Mouse (Mus musculus) embryonic facial prominence, embryonic 14.5 days (tissue): ENCODE results near the gene Thsd4. TPM values are rescaled to one million over a fixed set of nuclear protein-coding genes. Genes with fewer than 3 reads are reported as not detected.

ENCODE experiments used
- ATAC-seq: fragments of 200-750 bp; cut with Nextera tagmentation; 2 replicates; pipeline ENCODE4 v1.8.0; 2017; ENCODE audit warnings: low read depth, moderate number of reproducible peaks, moderate TSS enrichment
- DNase-seq: peaks from one replicate; pipeline ENCODE4 v3.0.0-alpha.2; 2015; ENCODE audit warnings: low spot score
- H3K27ac ChIP-seq: fragments of 300-500 bp; sonication (generic); replicated peaks from 2 replicates; pipeline ENCODE4 v1.5.1; 2014; ENCODE audit warnings: low read depth, mild to moderate bottlenecking, low read length, moderate library complexity
- H3K27me3 ChIP-seq: fragments of 300-500 bp; sonication (generic); replicated peaks from 2 replicates; pipeline ENCODE4 v1.6.1; 2014; ENCODE audit warnings: low read length; ENCODE audit not compliant: control insufficient read depth, insufficient read depth
- H3K36me3 ChIP-seq: fragments of 300-500 bp; sonication (generic); 2 replicates; pipeline ENCODE4 v1.6.1; 2014; ENCODE audit warnings: low read length, mixed read lengths; ENCODE audit not compliant: control insufficient read depth, insufficient read depth
- H3K4me1 ChIP-seq: fragments of 300-500 bp; sonication (generic); 2 replicates; pipeline ENCODE4 v1.6.1; 2014; ENCODE audit warnings: antibody characterized with exemption, low read length; ENCODE audit not compliant: control insufficient read depth, insufficient read depth
- H3K4me2 ChIP-seq: fragments of 300-500 bp; sonication (generic); 2 replicates; pipeline ENCODE4 v1.6.1; 2014; ENCODE audit warnings: low read depth, mild to moderate bottlenecking, low read length, moderate library complexity, mixed read lengths
- H3K4me3 ChIP-seq: fragments of 300-500 bp; sonication (generic); 2 replicates; pipeline ENCODE4 v1.5.1; 2014; ENCODE audit warnings: low read depth, mild to moderate bottlenecking, low read length
- H3K9ac ChIP-seq: fragments of 300-500 bp; sonication (generic); 2 replicates; pipeline ENCODE4 v1.6.1; 2014; ENCODE audit warnings: low read depth, mild to moderate bottlenecking, low read length, moderate library complexity, mixed read lengths
- H3K9me3 ChIP-seq: fragments of 300-500 bp; sonication (generic); 2 replicates; pipeline ENCODE4 v1.6.1; 2016; ENCODE audit warnings: low read length; ENCODE audit not compliant: control insufficient read depth
- WGBS: fragments of 180-500 bp; shearing (Covaris S2); extraction: QIAGEN DNeasy Blood & Tissue Kit; methylation state at CpG from one replicate; pipeline ENCODE4 v1.1.7; 2014; 5-methylcytosine and 5-hydroxymethylcytosine counted together
- polyA plus RNA-seq: library from polyadenylated mRNA; unstranded; fragments of >200 nt; fragmentation: Nextera tagmentation; extraction: Ambion mirVana; gene quantifications from 2 replicates; pipeline ENCODE4 v1.2.1, GENCODE M21; 2014

Gene Thsd4
- polyA plus RNA-seq, 1 experiment from 2014 or later, result 26.1 TPM

GRCm38 (mm10) chr9:60089441-60089840 is 432.4 kb downstream of the Thsd4 start:
- DNase-seq (no peak), ATAC-seq (no peak)
- no peaks in the 10 kb centered on the region for H3K27me3 ChIP-seq
- H3K27ac ChIP-seq, result no peak overlapping the region
- H3K4me2 ChIP-seq, result no peak overlapping the region
- no peak overlapping the region for H3K9ac ChIP-seq
- peaks cover 19% of the 10 kb centered on the region for H3K4me1 ChIP-seq
- H3K4me3 ChIP-seq, result no peak overlapping the region
- 73% methylated on average over 4 of the region's 4 CpGs for WGBS
- H3K9me3 ChIP-seq, result no peaks in the 10 kb centered on the region
- H3K36me3 ChIP-seq, result no peaks in the 10 kb centered on the region

DNA sequence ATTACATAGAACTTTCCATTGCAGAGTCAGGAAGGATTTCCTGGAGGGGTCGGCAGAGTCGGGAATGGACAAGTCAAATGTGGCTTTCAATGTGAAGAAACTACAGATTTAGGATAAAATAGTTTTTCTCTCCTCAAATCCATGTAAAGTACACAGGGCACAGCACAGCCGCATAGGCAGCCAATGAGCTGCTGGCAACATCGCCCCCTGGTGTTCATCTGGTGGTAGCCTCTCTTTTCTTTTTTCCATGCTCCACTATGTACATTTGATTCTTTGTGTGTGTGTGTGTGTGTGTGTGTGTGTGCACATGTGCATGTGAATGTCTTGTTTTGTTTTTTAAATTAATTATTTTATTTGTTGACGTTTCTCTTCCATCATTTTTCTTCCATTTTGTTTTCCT is 433.7 kb downstream of the Thsd4 start:
- peaks cover 20% of the 10 kb centered on the region for H3K4me1 ChIP-seq
- no peak overlapping the region for H3K27ac ChIP-seq
- H3K9me3 ChIP-seq, result no peaks in the 10 kb centered on the region
- ATAC-seq, result no peak
- H3K27me3 ChIP-seq, result no peaks in the 10 kb centered on the region
- DNase-seq, result no peak
- H3K36me3 ChIP-seq, result no peaks in the 10 kb centered on the region
- H3K4me3 ChIP-seq, result no peak overlapping the region
- no peak overlapping the region for H3K9ac ChIP-seq
- WGBS, result 57% methylated on average over 5 of the region's 5 CpGs
- H3K4me2 ChIP-seq, result no peak overlapping the region

GRCm38 (mm10) chr9:60082107-60082581 is 439.7 kb downstream of the Thsd4 start:
- Histone ChIP-seq H3K27me3 (no peaks in the 10 kb centered on the region), H3K36me3 (no peaks in the 10 kb centered on the region), H3K9ac (no peak overlapping the region), H3K4me3 (no peak overlapping the region), H3K4me2 (no peak overlapping the region), H3K4me1 (peaks cover 7% of the 10 kb centered on the region), H3K9me3 (no peaks in the 10 kb centered on the region), H3K27ac (no peak overlapping the region)
- DNase-seq (peak; percentile 85), ATAC-seq (peak; percentile 71)
- WGBS, result 12% methylated on average over 5 of the region's 5 CpGs

DNA sequence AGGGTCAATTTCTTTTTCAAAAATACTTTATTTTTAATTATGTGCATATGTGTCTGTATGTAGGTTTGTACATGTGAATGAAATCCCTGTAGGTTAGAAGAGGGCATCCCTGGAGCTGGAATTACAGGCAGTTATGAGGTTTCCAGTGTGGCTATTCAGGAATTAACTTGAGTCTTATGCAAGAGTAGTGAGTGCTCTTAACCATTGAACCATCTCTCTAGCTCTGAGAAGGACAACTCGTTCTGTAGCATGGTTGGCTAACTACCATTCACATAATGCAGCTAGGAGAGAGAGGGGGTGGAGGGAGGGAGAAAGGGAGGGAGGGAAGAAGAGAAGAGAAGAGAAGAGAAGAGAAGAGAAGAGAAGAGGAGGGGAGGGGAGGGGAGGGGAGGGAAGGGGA is 444.1 kb downstream of the Thsd4 start:
- no peak overlapping the region for H3K9ac ChIP-seq
- DNase-seq, result no peak
- no peaks in the 10 kb centered on the region for H3K27me3 ChIP-seq
- H3K4me2 ChIP-seq, result no peak overlapping the region
- WGBS, result 75% methylated on average over 1 of the region's 1 CpGs
- H3K9me3 ChIP-seq, result no peaks in the 10 kb centered on the region
- H3K4me1 ChIP-seq, result peaks cover 9% of the 10 kb centered on the region; the same call in 1 of the 2 replicates
- H3K36me3 ChIP-seq, result no peaks in the 10 kb centered on the region
- H3K27ac ChIP-seq, result no peak overlapping the region
- ATAC-seq, result no peak
- no peak overlapping the region for H3K4me3 ChIP-seq

DNA sequence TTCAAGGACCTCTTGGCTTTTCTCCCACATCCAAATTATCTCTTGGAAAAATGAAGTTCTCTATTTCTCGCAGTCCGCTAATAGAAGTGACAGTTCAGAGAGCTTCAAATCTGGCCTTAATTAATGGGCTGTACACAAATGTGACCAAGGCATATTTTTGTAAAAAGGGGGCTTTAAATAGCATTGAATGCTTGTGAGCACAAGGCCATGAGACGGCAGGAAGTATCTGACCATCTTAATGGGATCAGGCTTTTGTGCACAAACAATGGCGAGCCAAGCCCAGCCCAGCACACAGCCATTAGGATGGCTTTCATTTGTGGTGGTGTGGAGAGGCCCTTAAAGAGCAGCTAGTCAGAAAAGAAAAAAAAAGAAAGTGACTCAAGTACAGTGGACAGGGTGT is 445.4 kb downstream of the Thsd4 start:
- ATAC-seq (no peak), DNase-seq (peak; percentile 29)
- peaks cover 9% of the 10 kb centered on the region; the same call in 1 of the 2 replicates for H3K4me1 ChIP-seq
- WGBS, result 60% methylated on average over 4 of the region's 4 CpGs
- H3K9me3 ChIP-seq, result no peaks in the 10 kb centered on the region
- no peak overlapping the region for H3K27ac ChIP-seq
- no peak overlapping the region for H3K9ac ChIP-seq
- no peak overlapping the region for H3K4me3 ChIP-seq
- no peaks in the 10 kb centered on the region for H3K36me3 ChIP-seq
- H3K27me3 ChIP-seq, result no peaks in the 10 kb centered on the region
- no peak overlapping the region for H3K4me2 ChIP-seq

- H3K9ac ChIP-seq, result 0 out of 2 replicates have a peak overlapping the region, but pooled peaks have one; percentile 27
- no peak for DNase-seq
- no peaks in the 10 kb centered on the region for H3K36me3 ChIP-seq
- WGBS, result 59% methylated on average over 5 of the region's 5 CpGs
- H3K27ac ChIP-seq, result no peak overlapping the region
- 0 out of 2 replicates have a peak, but pooled peaks cover 6% of the 10 kb centered on the region for H3K4me1 ChIP-seq
- H3K9me3 ChIP-seq, result no peaks in the 10 kb centered on the region
- H3K4me2 ChIP-seq, result no peak overlapping the region
- no peak overlapping the region for H3K4me3 ChIP-seq
- no peaks in the 10 kb centered on the region for H3K27me3 ChIP-seq
- no peak for ATAC-seq
Observed at GRCm38 (mm10) chr9:60071620-60072263, 450.1 kb downstream of the Thsd4 start.

DNA sequence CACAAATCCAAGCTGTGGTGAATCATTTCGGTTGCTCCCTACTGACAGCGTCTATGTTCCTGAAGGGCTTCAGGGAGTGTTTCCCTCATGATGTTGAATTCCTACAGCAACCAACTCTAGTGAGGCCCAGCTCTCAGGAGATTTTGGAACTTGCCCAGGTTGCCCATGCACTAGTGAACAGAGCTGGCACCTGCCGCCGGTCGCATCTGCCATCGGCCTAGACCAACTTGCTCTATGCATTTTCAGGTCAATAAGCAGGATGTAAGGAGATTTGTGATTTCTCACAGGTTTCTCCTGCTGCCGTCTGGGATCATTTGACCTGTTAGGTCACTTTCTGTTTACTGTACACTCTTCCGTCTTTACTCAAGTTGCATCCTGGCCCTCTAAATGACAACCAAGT is 454.6 kb downstream of the Thsd4 start:
- H3K4me3 ChIP-seq, result no peak overlapping the region
- H3K36me3 ChIP-seq, result no peaks in the 10 kb centered on the region
- H3K9me3 ChIP-seq, result no peaks in the 10 kb centered on the region
- H3K27ac ChIP-seq, result no peak overlapping the region
- H3K4me2 ChIP-seq, result no peak overlapping the region
- 81% methylated on average over 8 of the region's 8 CpGs for WGBS
- no peak overlapping the region for H3K9ac ChIP-seq
- ATAC-seq, result no peak
- DNase-seq, result no peak
- 0 out of 2 replicates have a peak, but pooled peaks cover 4% of the 10 kb centered on the region for H3K4me1 ChIP-seq
- H3K27me3 ChIP-seq, result no peaks in the 10 kb centered on the region

GRCm38 (mm10) chr9:60065184-60065583 is 456.7 kb downstream of the Thsd4 start:
- 0 out of 2 replicates have a peak, but pooled peaks cover 4% of the 10 kb centered on the region for H3K4me1 ChIP-seq
- H3K27me3 ChIP-seq, result no peaks in the 10 kb centered on the region
- no peak for ATAC-seq
- H3K4me3 ChIP-seq, result no peak overlapping the region
- DNase-seq, result no peak
- no peak overlapping the region for H3K4me2 ChIP-seq
- no peaks in the 10 kb centered on the region for H3K36me3 ChIP-seq
- no peak overlapping the region for H3K9ac ChIP-seq
- no peak overlapping the region for H3K27ac ChIP-seq
- WGBS, result 73% methylated on average over 4 of the region's 4 CpGs
- no peaks in the 10 kb centered on the region for H3K9me3 ChIP-seq

DNA sequence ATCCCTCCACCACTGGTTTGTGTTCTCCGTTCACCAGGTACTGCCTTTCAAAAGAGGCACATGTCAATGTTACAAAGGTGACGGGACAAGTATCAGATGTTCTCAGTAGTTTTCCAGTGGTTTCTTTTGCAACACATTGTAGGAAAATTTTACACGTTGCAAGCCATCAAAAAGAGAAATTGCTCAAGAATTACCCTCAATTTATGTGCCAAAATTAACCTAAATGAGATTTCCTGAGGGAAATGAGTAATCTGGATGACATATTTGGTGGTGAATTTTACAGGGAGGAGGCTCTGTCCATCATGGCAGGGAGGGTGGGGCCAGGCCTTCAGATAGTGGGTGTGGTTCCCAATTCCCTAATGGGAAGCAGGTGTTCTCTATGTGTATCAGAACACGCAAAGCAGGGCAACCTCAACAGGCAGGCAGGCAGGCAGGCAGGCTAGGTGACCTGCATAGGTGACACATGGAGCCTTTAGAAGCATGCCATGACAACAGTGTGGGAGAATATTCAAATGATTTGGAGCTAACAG is 458.6 kb downstream of the Thsd4 start:
- Histone ChIP-seq H3K9me3 (no peaks in the 10 kb centered on the region), H3K36me3 (no peaks in the 10 kb centered on the region), H3K4me1 (0 out of 2 replicates have a peak, but pooled peaks cover 4% of the 10 kb centered on the region), H3K27me3 (no peaks in the 10 kb centered on the region), H3K4me3 (no peak overlapping the region), H3K9ac (no peak overlapping the region), H3K4me2 (no peak overlapping the region), H3K27ac (no peak overlapping the region)
- no peak for ATAC-seq
- peak; percentile 51 for DNase-seq
- 45% methylated on average over 4 of the region's 4 CpGs for WGBS
